Mouse (Mus musculus) lung, postnatal 25 days (tissue): Measurements from ENCODE around the gene Cux2.

Experiments
- DNase-seq: peaks from one replicate; pipeline ENCODE4 v3.0.0; 2022; ENCODE audit warnings: low spot score

Cux2 gene

GRCm38 (mm10) chr5:122050017-122050831 lies at the start of gene Cux2:
Gene Cux2, minus strand, starts transcription at chr5:122050102.
- peak; percentile 53 for DNase-seq

DNA sequence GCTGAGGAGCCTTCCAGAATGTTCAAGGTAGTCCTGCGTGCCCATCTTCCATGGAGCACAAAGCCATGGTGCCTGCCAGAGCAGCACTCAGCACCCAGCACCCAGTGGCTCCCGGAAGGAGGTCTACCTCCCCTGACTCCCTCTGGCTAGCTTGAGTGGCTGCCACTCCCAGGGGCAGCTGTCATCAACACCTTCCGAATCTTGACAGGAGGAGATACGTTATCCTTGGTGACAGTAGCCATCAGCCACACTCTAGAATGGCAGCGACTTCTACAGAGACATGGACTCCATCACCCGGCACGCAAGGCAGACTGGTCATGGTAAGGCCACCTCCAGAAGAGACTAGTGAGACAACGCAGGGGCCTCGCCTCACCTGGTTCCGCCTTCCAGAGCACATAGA lies 44.5 kb upstream of the Cux2 start:
- no peak for DNase-seq

DNA sequence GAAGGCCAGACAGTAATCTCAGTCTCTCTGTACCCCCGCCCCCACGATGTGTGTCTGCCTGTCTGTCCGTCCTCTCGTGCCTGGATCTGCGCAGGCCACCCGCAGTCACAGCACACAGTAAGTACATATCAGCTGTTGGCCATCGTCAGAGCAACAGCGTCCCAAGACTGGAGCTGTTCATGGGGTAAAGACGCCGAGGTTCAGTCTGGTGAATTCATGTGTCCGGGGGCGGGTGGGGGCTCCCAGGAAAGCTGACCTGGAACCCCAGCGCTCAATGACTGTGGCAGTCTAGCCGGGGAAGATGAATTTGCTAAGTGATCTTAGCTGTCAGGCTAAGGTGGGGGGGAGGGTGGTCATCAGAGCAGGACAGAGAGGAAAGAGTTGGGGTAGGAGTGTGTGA lies 43.8 kb upstream of the Cux2 start:
- DNase-seq = no peak

DNA sequence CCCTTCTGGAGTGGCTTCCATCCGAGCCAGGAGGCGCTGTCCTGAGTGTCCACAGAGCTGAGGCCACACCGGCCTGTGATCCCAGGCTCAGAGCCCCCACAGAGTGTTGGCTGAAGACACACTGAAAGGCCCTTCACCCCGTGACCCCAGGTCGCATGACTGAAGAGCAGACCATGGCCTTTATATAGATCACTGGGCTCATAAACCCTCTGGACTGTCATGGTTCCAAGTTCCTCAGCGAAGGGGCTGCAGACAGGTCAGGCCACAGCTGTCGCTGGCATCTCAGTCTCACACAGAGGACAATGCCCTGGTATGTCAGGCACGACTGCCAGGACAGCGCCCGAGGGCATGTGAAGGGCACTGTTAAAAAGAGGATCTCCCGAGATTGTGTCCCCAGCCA lies 42.9 kb upstream of the Cux2 start:
- no peak for DNase-seq

DNA sequence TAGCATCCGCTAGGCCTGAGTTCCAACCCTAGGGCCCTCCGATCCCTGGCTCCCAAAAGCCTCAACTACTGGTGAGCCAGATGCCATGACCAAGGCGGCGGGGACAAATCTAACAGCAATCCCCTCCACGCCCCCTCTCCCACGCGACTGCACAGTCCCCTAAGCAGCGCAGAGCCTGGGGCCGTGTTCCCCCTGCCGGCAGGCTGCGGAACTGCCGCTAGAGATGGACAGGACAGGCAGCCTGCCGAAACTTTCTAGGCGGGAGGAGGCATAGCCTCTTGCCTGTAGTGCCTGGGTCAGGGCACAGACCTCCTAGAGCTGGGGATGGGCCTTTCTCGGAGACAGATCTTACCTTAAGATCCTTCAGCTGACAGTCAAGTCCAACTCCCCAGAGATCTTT lies 41.2 kb upstream of the Cux2 start:
- DNase-seq = peak; percentile 23

DNA sequence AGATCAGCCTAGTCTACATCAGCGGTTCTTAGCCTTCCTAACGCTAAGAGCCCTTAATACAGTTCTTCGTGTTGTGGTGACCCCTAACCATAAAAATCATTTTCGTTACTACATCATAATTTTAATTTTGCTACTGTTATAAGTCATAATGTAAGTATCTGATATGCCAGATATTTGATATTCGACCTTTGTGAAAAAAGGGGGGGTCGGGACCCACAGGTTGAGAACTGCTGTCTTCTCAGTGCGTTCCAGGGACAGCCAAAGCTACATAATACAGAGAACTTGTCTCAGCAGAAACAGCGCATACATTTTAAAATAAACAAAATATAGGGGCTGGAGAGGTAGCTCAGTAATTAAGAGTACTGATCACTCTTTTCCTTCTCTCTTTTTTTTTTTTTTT lies 39.8 kb upstream of the Cux2 start:
- DNase-seq = no peak

DNA sequence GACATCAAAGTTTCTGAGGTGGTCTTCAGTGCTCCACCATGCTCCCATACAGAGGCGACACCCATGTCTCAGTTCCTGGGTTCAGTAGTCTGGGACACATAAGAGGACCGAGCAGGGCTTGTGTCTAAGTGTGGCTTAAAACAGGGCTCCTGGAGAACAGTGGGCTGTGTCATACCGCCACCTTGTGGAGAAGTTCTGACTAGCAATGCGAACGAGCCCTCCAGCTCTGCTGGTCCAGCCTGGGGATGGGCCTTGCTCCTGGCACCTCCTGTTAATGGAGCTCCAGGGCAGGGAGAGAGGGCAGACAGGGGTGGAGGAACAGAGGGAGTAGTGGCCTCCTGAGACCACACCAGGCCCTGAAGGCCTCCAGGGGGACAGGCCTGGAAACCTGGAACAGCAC lies 39.0 kb upstream of the Cux2 start:
- DNase-seq = peak; percentile 79

DNA sequence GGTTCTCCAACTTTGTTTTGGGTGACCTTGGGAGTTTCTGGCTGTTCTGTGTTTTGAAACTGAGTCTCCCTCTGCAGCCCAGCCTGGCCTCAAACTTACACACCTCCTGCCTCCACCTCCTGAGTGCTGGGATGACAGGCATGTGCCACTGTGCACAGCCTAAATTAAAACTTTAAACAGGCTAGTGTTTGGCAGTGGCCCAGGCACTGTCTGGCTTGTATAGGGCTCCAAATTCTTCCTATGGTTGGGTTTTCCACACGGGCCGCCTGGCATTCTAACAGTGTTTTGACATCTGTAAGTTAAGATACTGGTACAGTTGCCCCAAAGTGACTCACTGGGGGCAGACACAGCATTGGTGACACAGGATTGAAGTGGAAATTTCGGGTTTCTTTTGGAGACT lies 36.2 kb upstream of the Cux2 start:
- no peak for DNase-seq

GRCm38 (mm10) chr5:122085291-122085690 lies 35.4 kb upstream of the Cux2 start:
- DNase-seq = no peak

DNA sequence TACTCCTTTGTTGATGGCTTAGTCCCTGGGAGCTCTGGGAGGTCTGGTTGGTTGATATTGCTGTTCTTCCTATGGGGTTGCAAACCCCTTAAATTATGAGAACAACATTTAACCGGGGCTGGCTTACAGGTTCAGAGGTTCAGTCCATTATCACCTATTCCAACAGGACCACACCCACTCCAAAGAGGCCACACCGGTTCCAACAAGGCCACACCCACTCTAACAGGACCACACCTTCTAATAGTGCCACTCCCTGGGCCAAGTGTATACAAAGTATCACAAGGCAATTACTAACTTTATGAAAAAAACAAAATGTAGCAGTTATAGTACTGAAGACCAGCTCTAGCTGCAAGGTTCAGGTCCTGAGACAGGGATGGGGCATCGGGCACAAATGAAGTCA lies 34.6 kb upstream of the Cux2 start:
- no peak for DNase-seq

- DNase-seq = no peak
Observed at GRCm38 (mm10) chr5:122083282-122083681, 33.4 kb upstream of the Cux2 start.

DNA sequence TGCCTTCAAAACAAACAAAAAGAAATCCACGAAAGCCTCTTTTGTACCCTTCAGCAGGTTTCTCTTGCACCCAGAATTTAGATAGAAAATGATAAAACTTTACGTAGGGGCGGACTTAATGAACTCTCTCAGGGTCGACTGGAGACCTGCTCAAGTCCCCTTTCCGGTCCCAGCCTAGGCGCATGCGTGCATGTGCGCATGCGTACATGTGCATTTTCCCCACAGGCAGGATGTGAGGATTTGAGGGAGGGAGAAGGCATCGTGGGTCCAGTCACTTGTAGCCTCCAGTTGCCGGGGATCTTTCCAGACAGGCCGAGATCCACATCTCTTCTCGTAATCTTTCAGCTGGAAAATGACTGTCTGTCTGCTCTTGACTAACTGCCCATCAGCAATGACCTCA lies 31.6 kb upstream of the Cux2 start:
- DNase-seq = no peak

DNA sequence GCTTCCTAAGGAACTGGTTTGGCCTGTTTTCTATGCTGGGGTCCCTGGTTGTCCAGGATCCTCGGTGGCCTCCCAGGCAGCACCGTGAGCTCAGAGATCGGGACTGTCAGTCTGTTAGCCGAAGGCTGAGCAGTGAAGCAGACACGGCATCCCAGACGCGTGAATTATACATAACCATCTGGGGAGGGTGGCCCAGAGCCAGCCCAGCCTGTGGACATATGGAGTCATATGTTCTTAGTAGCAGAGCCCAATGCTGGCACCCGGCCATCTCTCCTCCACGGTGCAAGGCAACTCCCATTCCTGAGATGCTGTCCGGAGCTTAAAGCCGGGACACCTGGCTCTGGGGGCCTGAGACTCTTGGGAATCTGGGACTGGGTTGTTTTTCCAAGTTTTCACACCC lies 31.0 kb upstream of the Cux2 start:
- DNase-seq = no peak

GRCm38 (mm10) chr5:122079796-122080195 lies 29.9 kb upstream of the Cux2 start:
- no peak for DNase-seq

- DNase-seq = no peak
Observed at GRCm38 (mm10) chr5:122077244-122077643, 27.3 kb upstream of the Cux2 start.

DNA sequence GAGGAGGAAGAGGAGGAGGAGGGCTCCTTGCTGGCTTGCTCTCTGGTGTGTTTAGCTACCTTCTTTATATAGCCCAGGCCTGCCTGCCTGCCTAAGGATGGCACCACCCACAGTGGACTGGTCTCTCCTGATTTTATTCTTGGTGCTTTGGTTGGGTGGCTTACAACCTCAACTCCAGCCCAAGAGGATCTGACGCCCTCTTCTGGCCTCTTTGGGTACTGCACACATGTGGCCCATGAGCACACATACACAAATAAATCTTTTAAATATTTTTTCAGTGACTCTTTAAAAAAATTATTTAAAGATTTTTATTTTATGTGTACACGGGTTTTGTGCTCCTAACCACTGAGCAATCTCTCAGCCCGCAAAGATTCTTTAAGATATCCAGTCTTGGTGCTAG lies 25.8 kb upstream of the Cux2 start:
- DNase-seq = no peak

GRCm38 (mm10) chr5:122071997-122072396 lies 22.1 kb upstream of the Cux2 start:
- no peak for DNase-seq

- no peak for DNase-seq
Observed at GRCm38 (mm10) chr5:122070963-122071800, 21.3 kb upstream of the Cux2 start.

DNA sequence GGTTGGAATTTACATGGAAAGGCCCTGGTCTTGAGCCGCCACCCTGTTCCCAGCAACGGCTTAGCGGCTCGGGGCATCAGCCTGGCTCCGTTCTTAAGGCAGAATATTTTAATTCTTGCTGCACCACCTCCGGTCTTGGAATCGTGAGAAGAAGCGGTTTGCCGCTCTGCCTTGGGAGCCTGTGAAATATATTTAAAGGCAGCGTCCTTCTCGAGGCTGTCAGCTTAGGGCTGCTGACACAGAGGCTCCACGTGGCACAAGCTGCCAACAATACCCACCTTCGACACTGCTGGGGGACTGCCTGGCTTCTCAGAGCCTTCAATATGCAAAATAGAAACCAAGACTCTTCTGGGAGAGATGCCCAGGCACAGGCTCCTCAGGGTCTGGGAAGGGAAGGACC lies 18.7 kb upstream of the Cux2 start:
- no peak for DNase-seq

- DNase-seq = no peak
Observed at GRCm38 (mm10) chr5:122063204-122063933, 13.5 kb upstream of the Cux2 start.

DNA sequence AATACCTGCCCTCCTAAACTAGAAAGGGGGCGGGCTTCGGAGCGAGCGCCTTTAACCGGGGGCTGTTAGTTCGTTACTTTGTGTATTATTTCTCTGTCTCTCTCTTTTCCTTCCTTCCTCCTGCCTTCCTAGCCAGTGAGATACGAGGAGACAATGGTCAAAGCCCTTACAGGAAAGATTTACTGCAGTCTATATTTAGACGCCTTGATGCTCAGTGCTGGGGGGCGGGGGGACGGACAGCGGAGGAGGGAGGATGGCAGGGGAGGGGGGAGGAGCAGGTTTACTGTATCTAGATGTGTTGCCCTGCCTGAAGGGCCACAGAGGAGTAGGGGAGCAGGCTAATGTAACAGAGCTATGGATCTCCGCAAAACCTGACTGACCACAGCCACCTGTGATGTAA lies 12.6 kb upstream of the Cux2 start:
- no peak for DNase-seq

DNA sequence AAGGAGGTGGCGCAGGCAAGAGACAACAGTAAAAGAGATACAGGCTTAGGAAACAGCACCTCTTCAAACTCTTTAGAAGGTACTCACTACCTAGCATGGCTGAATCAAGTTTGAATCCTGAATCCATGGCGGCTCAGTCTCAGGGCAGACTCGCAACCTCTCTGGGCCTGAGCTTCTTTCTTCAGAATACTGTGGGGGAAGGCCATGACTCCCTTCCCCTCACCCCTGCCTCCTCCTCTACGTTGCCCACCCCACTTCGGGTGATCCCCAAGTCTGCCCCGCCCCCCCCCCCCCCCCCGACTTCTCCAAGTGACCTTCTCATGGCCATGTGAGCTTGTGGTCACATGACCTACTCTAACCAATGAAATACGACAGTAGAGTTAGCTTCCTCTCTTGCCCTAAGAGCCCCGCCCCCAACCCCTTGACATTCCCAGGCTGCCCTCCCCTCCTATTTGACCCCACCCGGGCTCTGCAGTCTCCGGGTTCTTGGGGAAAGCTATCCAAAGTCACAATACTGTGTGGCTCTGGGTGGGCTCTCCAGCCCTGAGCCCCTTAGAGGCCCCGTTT lies 10.9 kb upstream of the Cux2 start:
- no peak for DNase-seq
